Mouse (Mus musculus): ENCODE data around the gene Mtmr11. TPM values are rescaled to one million over a fixed set of nuclear protein-coding genes. Genes with fewer than 3 reads are reported as not detected.

Mtmr11 gene
- total and polyA plus RNA-seq, 3 experiments: 0.81 to 2.5 (median 0.83) TPM

DNA sequence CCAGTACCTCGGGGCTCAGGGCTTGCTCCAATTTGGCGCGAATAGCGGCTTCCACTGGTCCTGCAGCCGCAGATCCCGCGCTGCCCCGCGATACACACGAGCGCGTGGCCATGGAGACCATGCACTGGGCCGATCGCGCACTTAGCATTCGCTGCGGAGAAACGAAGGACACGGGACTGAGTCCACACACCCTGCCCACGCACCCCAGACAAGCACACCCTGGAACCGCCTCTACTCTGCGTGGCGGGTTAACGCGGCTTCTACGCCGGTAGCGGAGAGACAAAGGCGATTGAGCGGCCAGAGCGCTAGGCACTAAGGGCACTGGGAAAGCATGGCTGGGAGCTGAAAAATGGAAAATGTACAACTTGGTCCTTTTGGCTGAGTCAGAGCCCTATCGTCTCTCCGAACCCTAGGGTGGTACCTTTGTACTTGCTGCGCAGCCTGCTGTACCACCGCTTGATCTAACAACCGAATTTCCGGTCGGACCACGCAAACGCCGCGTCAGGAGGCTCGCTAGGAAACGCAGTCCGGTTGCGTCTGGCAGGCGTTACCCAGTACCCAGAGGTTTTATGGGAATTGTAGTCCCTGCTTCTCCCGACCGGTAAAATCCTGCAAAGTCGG lies 35.4 kb downstream of the Mtmr11 start:
- H3K9ac ChIP-seq (ENCODE audit: insufficient read depth, low read depth): peak overlapping the region; percentile 70
- dilution Hi-C loops (cut with MboI; ENCODE audit: extremely low pct_ligation_motif_present, extremely low pct_unique_long_range_greater_than_20kb, low sequenced_read_pairs): no loop called here
- H3K27me3 ChIP-seq (replicated peaks): no peaks in the 10 kb centered on the region
- in situ Hi-C loops (cut with MboI; ENCODE audit: low pct_ligation_motif_present, low pct_unique_long_range_greater_than_20kb, low sequenced_read_pairs): no loop called here
- no peak for TF ChIP-seq EP300 (IDR thresholded peaks at IDR 0.05; ENCODE audit: low read length)
- TF ChIP-seq JUN (IDR thresholded peaks at IDR 0.05; ENCODE audit: insufficient read depth, low read depth, low read length): no peak
- no peak for TF ChIP-seq IRF4 (IDR thresholded peaks at IDR 0.05; ENCODE audit: low read depth, low read length)
- TF ChIP-seq CTCF (conservative IDR thresholded peaks at IDR 0.05 in 1 of 2, IDR thresholded peaks at IDR 0.05 in 1 of 2; ENCODE audit: low read depth in 2 of 2, low read length in 2 of 2): no peak
- peak; percentile 63; the same call in 1 of the 2 replicates for TF ChIP-seq NELFE (IDR thresholded peaks at IDR 0.05; ENCODE audit: low read depth, low read length)
- no peak for TF ChIP-seq RAD21 (IDR thresholded peaks at IDR 0.05; ENCODE audit: low read depth, low read length)
- no peak for TF ChIP-seq SMC3 (IDR thresholded peaks at IDR 0.05; ENCODE audit: low read depth, low read length)
- no peak; the same call in 1 of the 2 replicates for TF ChIP-seq TCF12 (IDR thresholded peaks at IDR 0.05; ENCODE audit: low read depth, low read length)
- no peak for TF ChIP-seq MAZ (IDR thresholded peaks at IDR 0.05; ENCODE audit: low read depth, low read length)
- no peak for TF ChIP-seq JUND (conservative IDR thresholded peaks at IDR 0.05; ENCODE audit: low read depth, low read length)
- TF ChIP-seq TBP (conservative IDR thresholded peaks at IDR 0.05; ENCODE audit: low read depth, low read length): peak; percentile 72; the same call in 1 of the 2 replicates
- TF ChIP-seq BHLHE40 (IDR thresholded peaks at IDR 0.05; ENCODE audit: low read depth, low read length): no peak
- peak; percentile 54; the same call in 1 of the 2 replicates for TF ChIP-seq MXI1 (IDR thresholded peaks at IDR 0.05; ENCODE audit: low read depth, low read length)
- no peak for TF ChIP-seq MEF2A (IDR thresholded peaks at IDR 0.05; ENCODE audit: borderline replicate concordance, low read depth, low read length)
- TF ChIP-seq HCFC1 (IDR thresholded peaks at IDR 0.05; ENCODE audit: low read depth, low read length): peak; percentile 93
- peak; percentile 71; the same call in 1 of the 2 replicates for TF ChIP-seq CHD2 (IDR thresholded peaks at IDR 0.05; ENCODE audit: low read length)
- no peak for TF ChIP-seq USF2 (conservative IDR thresholded peaks at IDR 0.05; ENCODE audit: low read depth, low read length)
- no peak; the same call in 1 of the 2 replicates for TF ChIP-seq NRF1 (IDR thresholded peaks at IDR 0.05; ENCODE audit: low read depth, low read length)
- TF ChIP-seq UBTF (IDR thresholded peaks at IDR 0.05; ENCODE audit: low read depth, low read length): no peak
- no peak for TF ChIP-seq RCOR1 (conservative IDR thresholded peaks at IDR 0.05; ENCODE audit: low read depth, low read length)
- TF ChIP-seq E2F4 (IDR thresholded peaks at IDR 0.05; ENCODE audit: insufficient replicate concordance, low read depth, low read length): no peak
- no peak for TF ChIP-seq ZNF384 (IDR thresholded peaks at IDR 0.05; ENCODE audit: low read depth, low read length)
- peak; percentile 8; the same call in 1 of the 2 replicates for TF ChIP-seq GABPA (IDR thresholded peaks at IDR 0.05; ENCODE audit: insufficient replicate concordance, low read depth, low read length)
- TF ChIP-seq ETS1 (conservative IDR thresholded peaks at IDR 0.05; ENCODE audit: low read depth, low read length): no peak
- no peak for TF ChIP-seq ZMIZ1 (IDR thresholded peaks at IDR 0.05; ENCODE audit: low read depth, low read length)
- TF ChIP-seq KAT2A (IDR thresholded peaks at IDR 0.05; ENCODE audit: insufficient replicate concordance, low read length): peak; percentile 66; the same call in 1 of the 2 replicates
- TF ChIP-seq MAX (IDR thresholded peaks at IDR 0.05; ENCODE audit: low read length): peak; percentile 54
- TF ChIP-seq USF1 (IDR thresholded peaks at IDR 0.05; ENCODE audit: low read depth, low read length): no peak
- no peak for TF ChIP-seq POLR2AphosphoS2 (IDR thresholded peaks at IDR 0.05; ENCODE audit: low read depth, low read length)
- TF ChIP-seq POLR2A (IDR thresholded peaks at IDR 0.05; ENCODE audit: low read depth, low read length): peak; percentile 80
- no peak for TF ChIP-seq MAFK (IDR thresholded peaks at IDR 0.05; ENCODE audit: insufficient replicate concordance, low read length)
- TF ChIP-seq ZC3H11A (IDR thresholded peaks at IDR 0.05; ENCODE audit: low read depth, low read length): no peak
- TF ChIP-seq SIN3A (IDR thresholded peaks at IDR 0.05; ENCODE audit: low read length): no peak
- no peak for TF ChIP-seq CHD1 (IDR thresholded peaks at IDR 0.05; ENCODE audit: low read depth, low read length)
- TF ChIP-seq ZKSCAN1 (IDR thresholded peaks at IDR 0.05; ENCODE audit: borderline replicate concordance, low read depth, low read length): no peak
- peak; percentile 68 for TF ChIP-seq ELF1 (IDR thresholded peaks at IDR 0.05; ENCODE audit: low read depth, low read length)
- H3K36me3 ChIP-seq (replicated peaks in 1 of 2; ENCODE audit: control insufficient read depth in 1 of 2, insufficient read depth in 1 of 2, low read length in 1 of 2): peaks cover 6 to 39% of the 10 kb centered on the region in 2 experiments
- H3K4me1 ChIP-seq (ENCODE audit: control insufficient read depth in 1 of 2, insufficient read depth in 2 of 2): peaks cover 7 to 21% of the 10 kb centered on the region in 2 experiments
- H3K9me3 ChIP-seq (replicated peaks; ENCODE audit: low read length): peaks cover 8% of the 10 kb centered on the region
- H3K79me2 ChIP-seq (replicated peaks; ENCODE audit: control insufficient read depth, extremely low read depth, insufficient read depth, poor library complexity, severe bottlenecking): no peaks in the 10 kb centered on the region
- peak overlapping the region; percentile 34 for H3K4me2 ChIP-seq (ENCODE audit: insufficient read depth, low read depth, poor library complexity, severe bottlenecking)
- H3K27ac ChIP-seq (ENCODE audit: insufficient read depth, low read depth): peak overlapping the region; percentile 34
- DNase-seq (ENCODE audit: extremely low read depth): peak; percentile 90
- H3K4me3 ChIP-seq (replicated peaks in 1 of 3; ENCODE audit: low read depth in 2 of 3, low read length in 2 of 3, poor library complexity in 1 of 3): peak overlapping the region; percentile 51 to 66 (median 65)

All from CH12.LX (cell line).